14 mouse cellular contexts compared by ENCODE assay signal in the genomic region with DNA sequence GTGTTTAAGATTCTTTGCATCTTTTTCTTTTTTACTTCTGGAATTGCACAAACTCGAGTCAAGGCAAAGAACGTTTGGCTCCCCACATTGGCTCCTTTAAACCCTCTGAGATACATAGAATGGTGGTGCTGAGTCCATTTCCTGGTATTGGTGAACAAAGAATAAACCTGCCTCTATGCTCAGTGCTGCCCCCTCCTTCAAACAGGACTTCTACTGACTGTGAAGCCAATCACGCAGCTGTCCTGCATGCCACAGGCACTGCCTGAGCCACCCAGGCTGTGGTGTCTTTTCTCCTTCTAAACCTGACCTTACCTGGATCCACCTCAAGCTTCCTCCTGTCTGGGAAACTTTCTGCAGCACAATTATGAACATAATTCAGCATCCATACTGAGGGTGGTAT.
DNase-seq lines count a peak whose midpoint lies in the region; ATAC-seq and TF ChIP-seq lines count a peak whose summit lies in the region.
"Had no signal": no experiment of that assay in that cellular context is flagged by ENCODE, and none has a peak within 500 bp of the region (broad histone marks: within the 10 kb centered on the region; RNA-seq: fewer than 3 reads in every experiment).

No protein-coding gene starts in this region.

- H3K27ac ChIP-seq in layer of hippocampus, adult 2 months = no peak overlapping the region
- H3K27ac ChIP-seq: hindbrain, embryonic 10.5 days; lung, embryonic 15.5 days had no signal

- peak; percentile 87 for DNase-seq in heart, adult 11 months
- no peak for DNase-seq in heart, adult 8-10 months (ENCODE audit: low spot score)
- no peak for DNase-seq in layer of hippocampus, adult 2 months (ENCODE audit: low spot score in 2 of 2)
- no peak for DNase-seq in layer of hippocampus, postnatal 14 days (ENCODE audit: low spot score in 2 of 2)
- peak; percentile 1 for DNase-seq in 416B (ENCODE audit: low read depth)
- DNase-seq in heart, postnatal 4 days = peak; percentile 40
- DNase-seq in ovary, postnatal 14 days (ENCODE audit: low spot score) = no peak
- DNase-seq: adrenal gland, adult 8-10 months; cerebellum, postnatal 14 days; left cerebral cortex, postnatal 4 days had no signal

- no peak overlapping the region for H3K4me3 ChIP-seq in layer of hippocampus, adult 2 months
- H3K4me3 ChIP-seq: embryonic facial prominence, embryonic 13.5 days; hindbrain, embryonic 10.5 days; lung, embryonic 15.5 days had no signal

- TF ChIP-seq CTCF in layer of hippocampus, adult 2 months (conservative IDR thresholded peaks at IDR 0.05) = peak; percentile 54

- no peak for ATAC-seq in inflammation-experienced regulatory T-cells, adult 6 months

Comparison
In these comparisons a context has a peak if more than half of its experiments do, and no peak if none do; other contexts are left out.
1. DNase-seq: peak in heart, adult 11 months (single experiment), 416B (single experiment) and heart, postnatal 4 days (single experiment); none in heart, adult 8-10 months (single experiment), layer of hippocampus, adult 2 months (0 of 2), layer of hippocampus, postnatal 14 days (0 of 2) and ovary, postnatal 14 days (single experiment).